Mouse (Mus musculus): ENCODE results near the gene Klhdc10. TPM values are rescaled to one million over a fixed set of nuclear protein-coding genes. Genes with fewer than 3 reads are reported as not detected.
"Not testable (repeated sequence)": the region's sequence is repeated elsewhere in the genome, so short reads cannot be mapped to it uniquely, and the experiment has no call there.

Klhdc10 gene
- polyA plus RNA-seq, 1 experiment from 2014 or later, result 33.0 TPM

DNA sequence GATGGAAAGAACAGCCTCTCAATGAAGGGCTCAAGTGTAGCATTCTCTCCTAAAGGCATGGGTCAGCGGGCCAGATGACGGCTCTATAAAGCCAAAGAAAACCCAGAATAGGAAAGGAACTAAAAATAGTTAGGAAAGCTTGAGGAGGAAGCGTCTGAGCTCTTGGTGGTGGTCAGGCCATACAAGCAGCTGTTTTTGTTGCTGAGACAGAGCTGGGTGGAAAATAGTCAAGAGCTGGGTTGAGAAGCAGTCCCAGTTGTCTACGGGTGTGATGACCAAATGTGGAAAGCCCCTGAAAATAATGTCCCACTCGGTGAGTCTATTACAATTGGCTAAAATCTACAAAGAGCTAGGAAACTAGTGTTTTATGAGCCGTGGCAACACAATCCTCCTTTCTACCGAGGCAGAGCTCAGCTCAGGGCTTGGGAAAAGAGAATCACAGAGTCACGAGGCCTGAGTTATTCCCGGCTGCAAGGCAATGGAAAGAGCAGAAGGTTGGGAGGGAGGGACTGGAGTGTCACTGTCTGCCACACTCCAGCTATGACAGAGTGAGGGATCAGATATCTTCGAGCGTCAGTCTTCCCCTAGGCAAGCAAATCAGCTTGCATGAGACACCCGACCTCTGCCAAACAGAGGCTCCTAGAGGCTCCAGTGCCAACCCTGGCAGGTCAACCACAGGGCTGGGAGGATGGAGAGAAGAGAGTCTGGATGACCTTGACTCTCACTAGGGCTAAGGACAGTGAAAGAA lies 41.7 kb upstream of the Klhdc10 start:
- no peaks in the 10 kb centered on the region for H3K36me3 ChIP-seq (ENCODE audit: control insufficient read depth, insufficient read depth, low read length)
- no peak overlapping the region for H3K4me2 ChIP-seq (ENCODE audit: low read depth, low read length, severe bottlenecking)
- no peaks in the 10 kb centered on the region for H3K27me3 ChIP-seq (ENCODE audit: control insufficient read depth, insufficient read depth, low read length)
- H3K9ac ChIP-seq (ENCODE audit: low read length), result no peak overlapping the region
- H3K4me3 ChIP-seq (ENCODE audit: low read depth, low read length), result no peak overlapping the region
- ATAC-seq (replicated peaks; ENCODE audit: low FRiP score) (no peak), DNase-seq (ENCODE audit: low spot score) (no peak)
- no peaks in the 10 kb centered on the region for H3K9me3 ChIP-seq (ENCODE audit: control insufficient read depth, low read length)
- H3K4me1 ChIP-seq (replicated peaks; ENCODE audit: control insufficient read depth, insufficient read depth, low read length), result no peaks in the 10 kb centered on the region
- H3K27ac ChIP-seq (ENCODE audit: low read depth, low read length), result no peak overlapping the region
- WGBS, result 76% methylated on average over 12 of the region's 12 CpGs

DNA sequence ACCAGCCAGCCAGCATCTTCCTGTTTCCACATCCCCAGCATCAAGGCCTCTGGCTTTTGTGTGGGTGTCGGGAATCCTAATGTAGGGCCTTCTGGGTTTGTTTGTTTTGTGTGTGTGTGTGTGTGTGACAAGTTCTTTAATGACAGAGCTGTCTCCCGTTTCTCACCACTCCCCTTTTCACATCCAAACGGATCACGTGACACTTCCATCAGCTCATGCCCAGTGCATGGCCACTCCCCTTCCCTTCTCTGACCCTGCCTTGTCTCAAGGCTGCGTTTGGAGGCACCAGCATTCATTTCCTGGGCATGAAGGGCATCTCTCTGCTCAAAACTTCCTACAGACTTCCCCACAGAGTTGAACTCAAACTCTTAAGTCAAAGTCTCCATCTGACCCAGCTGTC lies 37.9 kb upstream of the Klhdc10 start:
- ATAC-seq (replicated peaks; ENCODE audit: low FRiP score) (no peak), DNase-seq (ENCODE audit: low spot score) (no peak)
- no peak overlapping the region for H3K27ac ChIP-seq (ENCODE audit: low read depth, low read length)
- H3K36me3 ChIP-seq (ENCODE audit: control insufficient read depth, insufficient read depth, low read length), result peaks cover 5% of the 10 kb centered on the region; the same call in 1 of the 2 replicates
- no peak overlapping the region for H3K4me2 ChIP-seq (ENCODE audit: low read depth, low read length, severe bottlenecking)
- 65% methylated on average over 5 of the region's 5 CpGs for WGBS
- H3K9ac ChIP-seq (ENCODE audit: low read length), result no peak overlapping the region
- no peaks in the 10 kb centered on the region for H3K27me3 ChIP-seq (ENCODE audit: control insufficient read depth, insufficient read depth, low read length)
- H3K9me3 ChIP-seq (ENCODE audit: control insufficient read depth, low read length), result no peaks in the 10 kb centered on the region
- no peak overlapping the region for H3K4me3 ChIP-seq (ENCODE audit: low read depth, low read length)
- no peaks in the 10 kb centered on the region for H3K4me1 ChIP-seq (replicated peaks; ENCODE audit: control insufficient read depth, insufficient read depth, low read length)

DNA sequence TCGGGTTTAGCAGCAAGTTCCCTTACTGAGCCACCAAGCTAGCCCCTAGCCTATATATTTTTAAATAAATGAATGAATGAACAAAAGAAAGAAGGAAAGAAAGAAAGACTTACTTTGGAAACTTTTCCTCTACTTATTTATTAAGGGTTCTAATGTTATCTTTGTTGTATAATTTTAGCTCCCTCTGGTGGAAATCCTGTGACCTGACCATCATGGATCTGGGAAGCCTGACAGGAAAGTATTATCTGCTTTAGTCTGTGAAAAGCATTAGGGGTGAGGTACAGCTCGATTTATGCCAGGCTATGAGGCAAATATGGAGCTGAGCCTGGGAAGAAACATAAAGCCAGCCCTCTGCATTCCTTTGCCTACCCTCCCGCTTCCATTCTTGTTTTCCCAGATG lies 32.4 kb upstream of the Klhdc10 start:
- ATAC-seq (replicated peaks; ENCODE audit: low FRiP score) (no peak), DNase-seq (ENCODE audit: low spot score) (no peak)
- Histone ChIP-seq H3K36me3 (ENCODE audit: control insufficient read depth, insufficient read depth, low read length) (peaks cover 5% of the 10 kb centered on the region; the same call in 1 of the 2 replicates), H3K9me3 (ENCODE audit: control insufficient read depth, low read length) (no peaks in the 10 kb centered on the region), H3K27ac (ENCODE audit: low read depth, low read length) (no peak overlapping the region), H3K4me3 (ENCODE audit: low read depth, low read length) (no peak overlapping the region), H3K4me2 (ENCODE audit: low read depth, low read length, severe bottlenecking) (no peak overlapping the region), H3K27me3 (ENCODE audit: control insufficient read depth, insufficient read depth, low read length) (no peaks in the 10 kb centered on the region), H3K9ac (ENCODE audit: low read length) (no peak overlapping the region), H3K4me1 (replicated peaks; ENCODE audit: control insufficient read depth, insufficient read depth, low read length) (no peaks in the 10 kb centered on the region)
- 87% methylated on average over 3 of the region's 3 CpGs for WGBS

DNA sequence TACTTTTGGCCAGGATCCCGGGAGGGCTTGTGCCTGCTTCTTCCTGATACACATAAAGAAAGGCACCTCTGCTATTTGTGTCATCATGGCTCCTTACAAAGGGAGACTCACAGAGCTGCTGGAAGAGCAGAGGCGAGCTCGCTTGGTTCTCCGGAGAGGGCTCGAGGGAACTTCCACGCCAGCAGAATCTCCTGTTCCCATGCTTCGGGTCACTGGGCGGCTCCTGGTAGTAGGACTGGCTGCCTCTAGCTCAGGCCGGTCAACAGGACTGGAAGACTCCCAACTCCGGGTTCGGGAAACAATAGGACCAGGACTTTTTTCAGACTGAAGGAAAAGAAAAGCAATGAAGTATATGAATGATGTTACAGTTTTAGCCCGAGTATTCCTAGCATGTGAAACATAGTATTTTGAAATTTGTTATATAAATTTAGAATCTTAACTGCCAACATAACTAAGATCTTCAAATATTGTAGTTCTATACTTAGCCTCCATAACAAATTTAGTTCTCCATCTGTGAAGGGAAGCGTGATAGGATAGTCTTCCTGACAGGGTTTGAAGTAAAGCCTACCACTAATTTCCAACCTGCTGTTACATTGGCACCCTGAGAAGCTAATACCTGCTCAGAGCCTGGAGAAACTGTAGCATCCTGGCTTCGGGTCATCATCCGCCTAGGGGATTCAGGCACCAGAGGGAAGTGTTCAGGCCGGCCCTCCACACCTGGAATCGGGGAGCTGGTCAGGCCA lies 28.9 kb upstream of the Klhdc10 start:
- H3K4me1 ChIP-seq (replicated peaks; ENCODE audit: control insufficient read depth, insufficient read depth, low read length), result no peaks in the 10 kb centered on the region
- H3K27ac ChIP-seq (ENCODE audit: low read depth, low read length), result no peak overlapping the region
- peaks cover 5% of the 10 kb centered on the region; the same call in 1 of the 2 replicates for H3K36me3 ChIP-seq (ENCODE audit: control insufficient read depth, insufficient read depth, low read length)
- H3K9ac ChIP-seq (ENCODE audit: low read length), result no peak overlapping the region
- no peak for DNase-seq (ENCODE audit: low spot score)
- H3K27me3 ChIP-seq (ENCODE audit: control insufficient read depth, insufficient read depth, low read length), result no peaks in the 10 kb centered on the region
- no peak overlapping the region for H3K4me2 ChIP-seq (ENCODE audit: low read depth, low read length, severe bottlenecking)
- 94% methylated on average over 17 of the region's 17 CpGs for WGBS
- H3K4me3 ChIP-seq (ENCODE audit: low read depth, low read length), result no peak overlapping the region
- no peaks in the 10 kb centered on the region for H3K9me3 ChIP-seq (ENCODE audit: control insufficient read depth, low read length)
- no peak for ATAC-seq (replicated peaks; ENCODE audit: low FRiP score)

DNA sequence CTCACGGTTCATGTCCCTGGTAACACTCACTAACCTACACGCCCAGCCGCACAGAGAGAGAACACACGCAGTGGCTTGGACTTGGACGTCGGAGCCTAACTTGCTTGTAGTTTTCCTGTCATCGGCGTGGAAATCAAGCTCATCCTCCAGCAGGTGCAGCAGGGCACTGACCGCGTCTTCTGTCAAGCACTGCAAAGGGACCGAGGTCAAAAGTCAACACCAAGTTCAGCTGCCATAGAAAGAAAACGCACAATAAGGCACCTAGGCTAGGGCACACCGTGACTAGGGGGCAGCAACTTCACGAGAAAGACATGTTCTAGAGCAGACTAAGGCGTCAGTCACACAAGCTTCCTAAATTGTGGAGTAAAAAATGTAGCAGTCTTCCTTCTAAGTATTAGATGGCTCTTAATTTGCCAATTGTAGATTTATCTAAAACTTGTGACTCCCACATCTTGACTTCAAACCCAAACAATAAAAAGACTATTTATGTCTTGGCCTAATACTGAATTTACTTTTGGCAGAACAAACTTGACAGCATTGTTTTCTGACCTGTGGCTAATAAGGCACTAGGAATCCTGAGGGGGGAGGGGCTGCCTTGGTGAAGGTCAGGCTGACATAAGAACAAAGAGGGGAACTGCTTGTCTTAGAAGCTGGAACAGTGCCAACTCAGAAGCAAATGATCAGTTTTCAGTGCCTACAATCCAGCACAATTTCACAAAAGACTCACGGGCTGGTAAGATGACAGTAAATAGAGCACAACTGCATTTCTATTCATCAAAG lies 26.7 kb upstream of the Klhdc10 start:
- ATAC-seq (replicated peaks; ENCODE audit: low FRiP score) (no peak), DNase-seq (ENCODE audit: low spot score) (no peak)
- Histone ChIP-seq H3K4me1 (replicated peaks; ENCODE audit: control insufficient read depth, insufficient read depth, low read length) (no peaks in the 10 kb centered on the region), H3K9ac (ENCODE audit: low read length) (no peak overlapping the region), H3K27ac (ENCODE audit: low read depth, low read length) (no peak overlapping the region), H3K9me3 (ENCODE audit: control insufficient read depth, low read length) (no peaks in the 10 kb centered on the region), H3K4me3 (ENCODE audit: low read depth, low read length) (no peak overlapping the region), H3K4me2 (ENCODE audit: low read depth, low read length, severe bottlenecking) (no peak overlapping the region), H3K36me3 (ENCODE audit: control insufficient read depth, insufficient read depth, low read length) (peaks cover 5% of the 10 kb centered on the region; the same call in 1 of the 2 replicates), H3K27me3 (ENCODE audit: control insufficient read depth, insufficient read depth, low read length) (no peaks in the 10 kb centered on the region)
- 91% methylated on average over 16 of the region's 16 CpGs for WGBS

DNA sequence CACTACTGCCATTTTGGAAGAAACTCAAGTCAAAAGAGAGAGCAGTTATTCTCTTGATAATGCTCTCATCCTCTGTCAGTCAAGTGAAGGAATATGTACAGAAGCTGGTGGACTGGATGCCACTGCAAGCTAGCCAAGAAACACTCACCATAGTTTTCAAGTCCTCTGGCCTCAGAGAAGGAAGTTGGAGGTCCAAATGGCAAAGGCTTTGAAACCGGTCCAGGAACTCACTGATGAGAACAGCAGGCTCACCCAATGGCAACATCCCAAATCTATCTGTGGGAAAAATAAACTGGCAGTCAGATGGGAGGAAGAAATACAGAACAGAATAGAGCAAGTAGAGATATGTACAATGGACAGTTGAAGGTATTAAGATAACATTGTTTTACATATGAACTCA lies 25.9 kb upstream of the Klhdc10 start:
- Histone ChIP-seq H3K27ac (ENCODE audit: low read depth, low read length) (no peak overlapping the region), H3K36me3 (ENCODE audit: control insufficient read depth, insufficient read depth, low read length) (peaks cover 5% of the 10 kb centered on the region; the same call in 1 of the 2 replicates), H3K9ac (ENCODE audit: low read length) (no peak overlapping the region), H3K4me1 (replicated peaks; ENCODE audit: control insufficient read depth, insufficient read depth, low read length) (no peaks in the 10 kb centered on the region), H3K4me3 (ENCODE audit: low read depth, low read length) (no peak overlapping the region), H3K9me3 (ENCODE audit: control insufficient read depth, low read length) (no peaks in the 10 kb centered on the region), H3K4me2 (ENCODE audit: low read depth, low read length, severe bottlenecking) (no peak overlapping the region), H3K27me3 (ENCODE audit: control insufficient read depth, insufficient read depth, low read length) (no peaks in the 10 kb centered on the region)
- 97% methylated on average over 1 of the region's 1 CpGs for WGBS
- DNase-seq (ENCODE audit: low spot score) (no peak), ATAC-seq (replicated peaks; ENCODE audit: low FRiP score) (no peak)

DNA sequence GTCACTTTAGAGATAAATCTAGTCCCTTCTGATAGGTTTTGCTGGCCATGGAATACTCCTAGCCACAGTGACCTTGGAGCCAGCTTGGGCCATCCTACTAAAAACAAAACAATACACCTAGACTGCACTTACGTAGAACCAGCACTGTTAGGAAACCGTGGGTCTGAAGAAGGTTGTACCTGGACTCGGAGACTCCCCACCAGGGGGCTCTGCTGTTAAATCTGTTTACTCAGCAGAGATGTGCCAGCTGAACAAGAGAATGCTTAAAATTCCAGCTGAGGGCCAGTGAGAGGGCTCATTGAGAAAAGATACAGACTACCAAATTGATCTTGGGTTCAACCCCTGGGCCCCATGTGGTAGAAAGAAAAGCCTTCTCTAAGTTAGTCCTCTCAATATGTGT lies 20.6 kb upstream of the Klhdc10 start:
- Histone ChIP-seq H3K4me1 (replicated peaks; ENCODE audit: control insufficient read depth, insufficient read depth, low read length) (no peaks in the 10 kb centered on the region), H3K27ac (ENCODE audit: low read depth, low read length) (no peak overlapping the region), H3K27me3 (ENCODE audit: control insufficient read depth, insufficient read depth, low read length) (no peaks in the 10 kb centered on the region), H3K9ac (ENCODE audit: low read length) (no peak overlapping the region), H3K36me3 (ENCODE audit: control insufficient read depth, insufficient read depth, low read length) (no peaks in the 10 kb centered on the region; the same call in 1 of the 2 replicates), H3K9me3 (ENCODE audit: control insufficient read depth, low read length) (no peaks in the 10 kb centered on the region), H3K4me3 (ENCODE audit: low read depth, low read length) (no peak overlapping the region), H3K4me2 (ENCODE audit: low read depth, low read length, severe bottlenecking) (no peak overlapping the region)
- no peak for ATAC-seq (replicated peaks; ENCODE audit: low FRiP score)
- DNase-seq (ENCODE audit: low spot score), result no peak
- 66% methylated on average over 3 of the region's 3 CpGs for WGBS

DNA sequence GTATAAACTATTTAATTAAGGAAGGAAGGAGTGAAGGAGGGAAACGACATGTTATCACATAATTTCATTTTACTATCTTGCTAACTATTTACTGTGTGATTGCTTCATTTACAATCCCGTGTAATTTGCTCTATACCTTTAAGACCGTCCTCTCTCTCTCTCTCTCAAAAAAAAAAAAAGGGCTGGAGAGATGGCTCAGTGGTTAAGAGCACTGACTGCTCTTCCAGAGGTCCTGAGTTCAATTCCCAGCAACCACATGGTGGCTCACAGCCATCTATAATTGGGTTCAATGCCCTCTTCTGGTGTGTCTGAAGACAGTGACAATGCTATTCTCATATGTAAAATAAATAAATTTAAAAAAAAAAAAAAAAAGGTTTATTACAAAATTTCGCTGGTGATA lies 11.4 kb upstream of the Klhdc10 start:
- H3K27ac ChIP-seq (ENCODE audit: low read depth, low read length); ATAC-seq (replicated peaks; ENCODE audit: low FRiP score): not testable (repeated sequence)
- WGBS, result 30% methylated on average over 4 of the region's 4 CpGs

More for the DNA sequence above, 11.4 kb upstream of the Klhdc10 start:
- peak overlapping the region; percentile 79 for H3K9ac ChIP-seq (ENCODE audit: low read length)
- not testable (repeated sequence) for H3K36me3 ChIP-seq (ENCODE audit: control insufficient read depth, insufficient read depth, low read length); H3K9me3 ChIP-seq (ENCODE audit: control insufficient read depth, low read length); DNase-seq (ENCODE audit: low spot score); H3K27me3 ChIP-seq (ENCODE audit: control insufficient read depth, insufficient read depth, low read length); H3K4me1 ChIP-seq (replicated peaks; ENCODE audit: control insufficient read depth, insufficient read depth, low read length)
- H3K4me2 ChIP-seq (ENCODE audit: low read depth, low read length, severe bottlenecking), result peak overlapping the region; percentile 43
- H3K4me3 ChIP-seq (ENCODE audit: low read depth, low read length), result peak overlapping the region; percentile 76
